Mouse (Mus musculus): ENCODE results near the gene Cbfa2t2.

The Cbfa2t2 gene

GRCm38 (mm10) chr2:154538710-154539109 is 102.4 kb downstream of the Cbfa2t2 start:
- DNase-seq (ENCODE audit: low read depth, low spot score): no peak

DNA sequence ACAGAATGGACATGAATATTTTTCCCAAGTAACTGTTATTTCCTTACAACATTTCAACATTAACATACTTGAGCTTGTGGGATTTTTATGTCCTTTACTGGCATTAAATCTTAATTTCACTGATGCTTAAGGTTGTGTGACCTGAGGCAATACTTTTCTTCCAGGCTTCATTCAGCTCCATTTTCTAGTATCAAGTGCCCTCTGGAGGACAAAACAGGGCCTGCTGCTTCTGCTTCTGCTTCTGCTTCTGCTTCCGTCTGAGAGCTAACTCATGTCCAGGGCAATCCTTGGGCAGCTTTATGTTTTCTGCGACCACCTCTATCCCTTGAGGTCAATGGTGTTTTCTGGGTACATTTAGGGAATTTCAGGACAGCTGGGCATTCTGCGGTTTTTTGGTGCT is 103.4 kb downstream of the Cbfa2t2 start:
- DNase-seq (ENCODE audit: low read depth, low spot score): no peak

DNA sequence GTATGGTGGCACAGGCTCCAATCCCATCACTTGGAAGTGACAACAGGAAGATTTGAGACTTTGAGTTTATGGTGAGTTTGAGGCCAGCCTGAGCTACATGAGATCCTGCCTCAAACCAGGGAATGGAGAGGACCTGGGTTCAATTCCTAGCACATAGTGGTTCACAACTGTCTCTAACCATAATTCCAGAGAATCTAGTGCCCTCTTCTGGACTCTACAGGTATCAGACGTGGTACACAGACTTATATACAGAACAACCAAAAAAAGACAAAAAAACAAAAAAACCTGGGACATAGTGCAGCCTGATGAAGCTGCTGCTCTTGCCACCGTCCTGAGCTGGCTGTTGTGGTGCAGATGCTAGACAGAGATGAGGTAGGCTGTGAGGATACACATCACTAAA is 105.3 kb downstream of the Cbfa2t2 start:
- no peak for DNase-seq (ENCODE audit: low read depth, low spot score)

DNA sequence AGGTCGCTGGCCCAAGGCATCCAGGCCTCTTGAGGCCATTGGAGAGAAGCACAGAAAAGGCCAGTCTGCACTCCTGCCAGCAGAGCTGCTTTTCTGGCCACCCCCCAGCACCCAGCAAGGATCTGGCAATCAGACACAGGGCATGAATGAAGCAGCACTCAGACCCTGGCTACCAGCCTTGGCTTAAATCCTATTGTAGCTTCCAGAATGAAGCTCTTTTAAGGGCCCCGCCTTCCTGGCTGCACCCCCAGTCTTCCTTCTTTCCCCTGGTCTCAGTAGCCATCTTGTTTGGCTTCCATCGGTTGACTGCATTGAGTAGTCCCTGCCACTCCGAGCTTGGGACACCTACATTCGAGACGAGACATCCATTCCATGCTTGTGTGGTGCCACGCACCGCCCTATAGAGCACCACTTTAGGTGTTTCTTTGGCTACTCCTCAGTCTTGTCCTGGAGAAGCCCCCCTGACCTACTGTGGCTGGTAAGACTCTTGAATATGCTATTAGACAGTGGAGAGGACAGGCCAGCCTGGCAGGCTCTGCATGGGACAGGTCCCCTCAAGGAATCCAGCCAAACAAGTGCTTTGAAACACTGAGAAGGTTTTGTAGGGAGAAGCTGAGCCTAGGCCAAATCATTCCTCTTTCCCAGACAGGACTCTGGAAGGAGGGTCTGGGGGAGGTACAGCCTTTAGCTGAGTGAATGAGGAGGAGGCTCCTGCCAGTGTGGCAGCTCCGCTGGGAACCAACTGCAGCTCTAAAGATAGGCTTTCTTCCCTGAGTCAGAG is 107.5 kb downstream of the Cbfa2t2 start:
- no peak for DNase-seq (ENCODE audit: low read depth, low spot score)

- no peak for DNase-seq (ENCODE audit: low read depth, low spot score)
Observed at GRCm38 (mm10) chr2:154546711-154547110, 110.4 kb downstream of the Cbfa2t2 start, which contains the start of gene 1700003F12Rik. TSS of gene 1700003F12Rik (plus strand) at chr2:154547085.

GRCm38 (mm10) chr2:154548688-154549087 is 112.4 kb downstream of the Cbfa2t2 start:
- DNase-seq (ENCODE audit: low read depth, low spot score): no peak

GRCm38 (mm10) chr2:154549127-154549885 is 113.0 kb downstream of the Cbfa2t2 start:
- no peak for DNase-seq (ENCODE audit: low read depth, low spot score)

GRCm38 (mm10) chr2:154549886-154550189 is 113.6 kb downstream of the Cbfa2t2 start:
- DNase-seq (ENCODE audit: low read depth, low spot score): no peak

- no peak for DNase-seq (ENCODE audit: low read depth, low spot score)
Observed at GRCm38 (mm10) chr2:154550937-154551336, 114.7 kb downstream of the Cbfa2t2 start.

DNA sequence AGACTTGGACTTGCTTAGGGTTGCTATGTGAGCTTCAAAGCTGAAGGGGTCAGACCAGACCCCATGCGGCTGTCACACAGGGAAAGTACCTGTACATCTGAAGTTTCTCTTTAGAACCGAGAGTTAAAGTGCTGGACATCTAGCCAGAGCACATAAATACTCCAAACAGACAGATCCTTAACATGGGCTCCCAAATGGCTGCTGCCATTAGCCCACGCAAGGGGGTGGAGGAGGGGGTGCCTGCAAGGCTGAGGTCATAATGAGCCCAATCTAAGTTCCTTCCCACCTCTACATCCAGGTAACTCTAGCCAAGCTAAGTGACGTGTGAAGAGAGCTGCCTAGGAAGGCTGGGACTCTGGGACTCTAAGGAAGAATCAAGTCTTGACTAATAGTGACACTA is 115.2 kb downstream of the Cbfa2t2 start, which contains the start of gene Actl10:
Actl10 (plus strand) TSS at position 301 of the 400 bp plus-strand sequence.
- no peak for DNase-seq (ENCODE audit: low read depth, low spot score)

- no peak for DNase-seq (ENCODE audit: low read depth, low spot score)
Observed at GRCm38 (mm10) chr2:154551927-154552326, 115.6 kb downstream of the Cbfa2t2 start.

GRCm38 (mm10) chr2:154552424-154552907 is 116.2 kb downstream of the Cbfa2t2 start:
- no peak for DNase-seq (ENCODE audit: low read depth, low spot score)

DNA sequence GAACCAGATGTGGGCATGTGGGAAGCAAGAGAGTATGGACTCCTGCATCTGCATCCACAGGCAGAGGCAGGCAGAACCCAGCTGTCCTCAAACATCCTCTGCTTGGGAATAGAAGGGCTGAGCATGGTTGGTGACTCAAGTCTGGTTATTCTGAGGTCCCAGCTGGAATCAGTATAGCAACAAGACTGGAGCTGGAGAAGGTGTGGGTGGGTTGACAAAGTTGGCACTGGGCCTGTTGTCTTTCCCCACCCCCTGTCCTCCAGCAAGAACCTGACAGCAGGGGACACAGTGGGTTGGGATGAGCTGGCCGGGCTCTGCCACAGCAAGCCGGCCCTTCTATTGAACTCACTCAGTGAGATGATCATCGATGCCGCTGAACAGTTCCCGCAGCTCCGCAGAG is 119.0 kb downstream of the Cbfa2t2 start:
- DNase-seq (ENCODE audit: low read depth, low spot score): no peak

GRCm38 (mm10) chr2:154557184-154557832 is 121.0 kb downstream of the Cbfa2t2 start:
- DNase-seq (ENCODE audit: low read depth, low spot score): no peak

DNA sequence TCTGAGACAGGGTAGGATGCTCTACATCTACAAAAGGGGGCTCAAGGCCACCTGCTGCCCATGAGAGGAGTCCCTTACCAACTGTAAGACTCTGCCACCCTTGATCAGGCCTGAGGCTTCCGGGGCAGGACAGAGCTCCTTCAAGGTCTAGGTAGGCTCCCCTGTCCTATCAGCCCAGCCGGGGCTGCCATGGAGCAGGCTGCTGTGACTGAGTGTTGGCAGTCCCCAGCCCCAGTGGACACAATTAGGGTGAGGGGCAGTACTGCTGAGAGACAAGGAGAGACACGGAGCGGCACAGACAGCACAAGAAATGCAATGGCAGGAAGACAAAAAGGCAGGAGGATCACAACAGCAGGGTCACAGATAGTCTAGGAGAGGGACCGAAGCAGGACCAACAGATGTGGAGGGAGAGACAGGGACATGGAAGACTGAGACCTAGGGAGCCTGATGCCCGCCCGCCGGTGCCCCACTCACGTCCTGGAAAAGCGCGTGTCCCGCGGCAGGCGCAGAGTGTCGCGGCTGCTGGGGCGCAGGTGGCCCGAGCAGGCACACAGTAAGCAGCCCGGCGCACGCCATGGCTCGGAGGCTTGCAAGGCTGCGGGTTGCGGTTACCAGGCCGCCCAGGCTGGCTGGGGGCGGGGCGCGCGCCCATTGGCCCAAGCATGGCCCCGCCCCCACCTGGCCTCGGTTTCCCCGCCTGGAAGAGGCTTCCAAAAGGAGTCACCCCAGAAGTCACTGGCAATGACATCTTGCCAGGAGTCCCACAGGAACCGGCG is 122.2 kb downstream of the Cbfa2t2 start, which contains the start of gene Necab3:
Necab3 (minus strand) TSS at position 627 of the 776 bp plus-strand sequence.
- no peak for DNase-seq (ENCODE audit: low read depth, low spot score)

DNA sequence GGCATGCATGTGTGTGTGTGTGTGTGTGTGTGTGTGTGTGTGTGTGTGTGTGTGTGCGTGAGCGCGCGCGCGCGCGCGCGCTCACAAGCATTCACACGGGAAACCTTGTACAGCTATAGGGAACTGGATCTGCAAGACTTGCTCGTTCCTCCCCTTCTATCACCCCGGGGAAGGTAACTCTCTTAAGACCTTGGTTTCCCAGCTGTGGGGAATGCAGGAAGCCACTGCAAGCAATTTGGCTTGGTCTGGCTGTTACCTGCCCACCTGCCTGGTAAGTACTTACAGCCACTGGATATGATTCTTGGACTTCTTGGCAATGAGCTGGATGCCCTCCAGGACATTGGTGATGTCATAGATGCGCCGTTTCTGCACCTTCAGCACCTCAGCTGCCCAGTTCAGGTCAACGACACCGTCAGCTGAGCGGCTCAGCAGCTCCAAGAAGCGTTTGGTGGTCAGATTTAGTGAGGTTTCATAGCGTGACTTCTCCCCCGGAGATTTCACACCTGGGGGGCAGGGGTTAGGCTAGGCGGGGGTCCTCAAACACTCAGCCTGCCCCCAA is 127.4 kb downstream of the Cbfa2t2 start:
- DNase-seq (ENCODE audit: low read depth, low spot score): no peak

DNA sequence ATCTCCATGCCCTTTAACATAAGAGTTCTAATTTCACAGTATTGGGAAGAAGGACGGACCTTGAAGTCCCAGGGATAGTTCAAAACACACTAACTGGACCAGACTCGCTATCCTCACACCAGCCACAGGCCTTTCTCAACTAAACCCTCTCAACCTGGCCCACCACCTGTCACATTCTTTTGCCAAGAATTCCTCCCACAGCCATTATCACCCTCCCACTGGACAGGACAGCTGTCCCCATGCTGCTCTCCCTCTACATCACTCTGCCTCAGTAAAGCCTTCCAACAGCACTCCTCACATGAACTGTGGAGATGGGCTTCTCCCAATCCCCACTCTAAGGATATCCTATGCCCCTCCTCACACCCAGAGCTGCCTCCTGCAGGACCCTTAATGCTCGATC is 129.3 kb downstream of the Cbfa2t2 start:
- no peak for DNase-seq (ENCODE audit: low read depth, low spot score)

- no peak for DNase-seq (ENCODE audit: low read depth, low spot score)
Observed at GRCm38 (mm10) chr2:154566641-154567040, 130.4 kb downstream of the Cbfa2t2 start.

GRCm38 (mm10) chr2:154567766-154568165 is 131.5 kb downstream of the Cbfa2t2 start:
- DNase-seq (ENCODE audit: low read depth, low spot score): no peak

DNA sequence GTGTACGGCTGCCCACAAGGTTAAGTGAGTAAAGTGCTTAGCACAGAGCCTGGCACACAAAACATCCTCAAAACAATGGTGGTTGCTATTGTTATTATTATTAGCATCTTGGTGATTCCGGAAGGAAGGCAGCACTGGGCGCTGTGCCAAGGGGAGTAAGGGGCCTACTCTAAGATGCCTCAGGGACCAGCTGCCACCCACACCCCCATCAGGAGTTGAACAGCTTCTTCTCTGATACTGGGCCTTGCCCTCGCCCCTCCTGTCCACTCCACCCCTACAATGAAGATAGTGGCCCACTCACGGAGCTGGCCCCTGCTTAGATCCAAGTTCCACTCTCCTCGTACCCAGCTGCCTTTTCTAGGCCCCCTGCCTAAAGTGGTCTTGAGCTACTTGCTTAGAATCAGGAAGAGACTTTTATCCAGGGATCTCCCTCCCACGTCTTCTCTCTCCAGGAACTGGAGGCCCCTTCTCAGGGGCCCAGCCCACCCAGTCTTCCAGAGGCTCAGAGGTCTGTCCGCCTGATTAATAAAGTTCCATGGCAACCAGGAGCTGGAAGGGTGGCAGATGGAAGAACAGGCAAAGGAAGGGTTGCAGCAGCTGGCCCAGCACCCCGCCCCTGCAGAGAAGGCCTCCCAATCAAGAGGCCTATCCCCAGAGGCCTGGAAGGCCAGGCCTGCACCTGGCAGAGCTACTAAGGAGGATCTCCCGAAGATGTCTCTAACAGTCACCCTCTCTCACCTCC is 132.2 kb downstream of the Cbfa2t2 start:
- DNase-seq (ENCODE audit: low read depth, low spot score): no peak
